Mouse (Mus musculus): ENCODE results near the gene Dusp16. TPM values are rescaled to one million over a fixed set of nuclear protein-coding genes. Genes with fewer than 3 reads are reported as not detected.

Dusp16 gene
- 1 to 10 TPM; 7.3 to 7.6 TPM for total RNA-seq (2021)
- long read RNA-seq, partial matches to known transcripts, result 0 of 3 reads
- long read RNA-seq, other reads (novel, unspliced or antisense), result 2 of 3 reads

- DNase-seq (ENCODE audit: low spot score in 2 of 2), result peak; percentile 75 to 81
Measured at GRCm38 (mm10) chr6:134792141-134793045, at the start of gene Dusp16. Gene Dusp16 (minus strand): TSS chr6:134792625.

GRCm38 (mm10) chr6:134840346-134840745 lies 47.9 kb upstream of the Dusp16 start:
- DNase-seq (ENCODE audit: low spot score in 2 of 2), result no peak

- DNase-seq (ENCODE audit: low spot score in 2 of 2), result no peak
Measured at GRCm38 (mm10) chr6:134838111-134838510, 45.7 kb upstream of the Dusp16 start.

- DNase-seq (ENCODE audit: low spot score in 2 of 2), result no peak
Measured at GRCm38 (mm10) chr6:134834585-134835251, 42.3 kb upstream of the Dusp16 start.

GRCm38 (mm10) chr6:134830776-134831175 lies 38.4 kb upstream of the Dusp16 start:
- DNase-seq (ENCODE audit: low spot score in 2 of 2), result no peak

GRCm38 (mm10) chr6:134829786-134830700 lies 37.6 kb upstream of the Dusp16 start, which contains the start of gene Crebl2:
Gene Crebl2 (plus strand): TSS chr6:134830154.
- DNase-seq (ENCODE audit: low spot score in 2 of 2), result peak; percentile 99 to 100

GRCm38 (mm10) chr6:134822844-134823243 lies 30.4 kb upstream of the Dusp16 start:
- no peak for DNase-seq (ENCODE audit: low spot score in 2 of 2)

- no peak for DNase-seq (ENCODE audit: low spot score in 2 of 2)
Measured at GRCm38 (mm10) chr6:134820411-134820810, 28.0 kb upstream of the Dusp16 start.

- no peak for DNase-seq (ENCODE audit: low spot score in 2 of 2)
Measured at GRCm38 (mm10) chr6:134819741-134820140, 27.3 kb upstream of the Dusp16 start.

- DNase-seq (ENCODE audit: low spot score in 2 of 2), result no peak
Measured at GRCm38 (mm10) chr6:134817051-134817928, 24.9 kb upstream of the Dusp16 start.

- no peak for DNase-seq (ENCODE audit: low spot score in 2 of 2)
Measured at GRCm38 (mm10) chr6:134813066-134813465, 20.6 kb upstream of the Dusp16 start.

- DNase-seq (ENCODE audit: low spot score in 2 of 2), result no peak
Measured at GRCm38 (mm10) chr6:134807794-134808193, 15.4 kb upstream of the Dusp16 start.

- DNase-seq (ENCODE audit: low spot score in 2 of 2), result no peak
Measured at GRCm38 (mm10) chr6:134807091-134807490, 14.7 kb upstream of the Dusp16 start.

- DNase-seq (ENCODE audit: low spot score in 2 of 2), result no peak
Measured at GRCm38 (mm10) chr6:134806130-134806529, 13.7 kb upstream of the Dusp16 start.

- no peak for DNase-seq (ENCODE audit: low spot score in 2 of 2)
Measured at GRCm38 (mm10) chr6:134804736-134805277, 12.4 kb upstream of the Dusp16 start.

GRCm38 (mm10) chr6:134802641-134803043 lies 10.2 kb upstream of the Dusp16 start:
- DNase-seq (ENCODE audit: low spot score in 2 of 2), result no peak

GRCm38 (mm10) chr6:134801483-134801882 lies 9.1 kb upstream of the Dusp16 start:
- DNase-seq (ENCODE audit: low spot score in 2 of 2), result no peak

- no peak for DNase-seq (ENCODE audit: low spot score in 2 of 2)
Measured at GRCm38 (mm10) chr6:134796297-134796696, 3.9 kb upstream of the Dusp16 start.

GRCm38 (mm10) chr6:134793911-134794520 lies 1.6 kb upstream of the Dusp16 start:
- DNase-seq (ENCODE audit: low spot score in 2 of 2), result peak; percentile 87 to 88
